Mouse (Mus musculus) heart, embryonic 16.5 days (tissue): Measurements from ENCODE around the gene Slc50a1. TPM values are rescaled to one million over a fixed set of nuclear protein-coding genes. Genes with fewer than 3 reads are reported as not detected.

Experiments used
- ATAC-seq: fragments of 200-750 bp; cut with Nextera tagmentation; replicated peaks from 2 replicates; pipeline ENCODE4 v1.8.0; 2017; ENCODE audit warnings: moderate number of reproducible peaks; ENCODE audit not compliant: insufficient read depth, low FRiP score; ENCODE audit errors: extremely low read depth
- H3K27ac ChIP-seq: fragments of 300-500 bp; sonication (generic); 2 replicates; pipeline ENCODE4 v1.5.1; 2014; ENCODE audit warnings: mild to moderate bottlenecking, low read length, control low read depth, moderate library complexity
- H3K27me3 ChIP-seq: fragments of 300-500 bp; sonication (generic); 2 replicates; pipeline ENCODE4 v1.6.1; 2014; ENCODE audit warnings: low read length, mixed read lengths; ENCODE audit not compliant: control insufficient read depth, insufficient read depth
- H3K36me3 ChIP-seq: fragments of 300-500 bp; sonication (generic); 2 replicates; pipeline ENCODE4 v1.6.1; 2014; ENCODE audit not compliant: control insufficient read depth, insufficient read depth
- H3K4me1 ChIP-seq: fragments of 300-500 bp; sonication (generic); 2 replicates; pipeline ENCODE4 v1.6.1; 2014; ENCODE audit warnings: low read length, mixed read lengths; ENCODE audit not compliant: control insufficient read depth, insufficient read depth
- H3K4me2 ChIP-seq: fragments of 300-500 bp; sonication (generic); 2 replicates; pipeline ENCODE4 v1.6.1; 2014; ENCODE audit warnings: low read depth, mild to moderate bottlenecking, control low read depth, low read length
- H3K4me3 ChIP-seq: fragments of 300-500 bp; sonication (generic); 2 replicates; pipeline ENCODE4 v1.5.1; 2014; ENCODE audit warnings: mild to moderate bottlenecking, control low read depth, low read length
- H3K9ac ChIP-seq: fragments of 300-500 bp; sonication (generic); 2 replicates; pipeline ENCODE4 v1.6.1; 2014; ENCODE audit warnings: low read length, control low read depth
- H3K9me3 ChIP-seq: fragments of 300-500 bp; sonication (generic); replicated peaks from 2 replicates; pipeline ENCODE4 v1.6.1; 2016; ENCODE audit warnings: low read length; ENCODE audit not compliant: control insufficient read depth
- WGBS: fragments of 180-500 bp; shearing (Covaris S2); extraction: QIAGEN DNeasy Blood & Tissue Kit; methylation state at CpG from one replicate; pipeline ENCODE4 v1.1.7; 2014; 5-methylcytosine and 5-hydroxymethylcytosine counted together
- polyA plus RNA-seq: library from polyadenylated mRNA; unstranded; fragments of >200 nt; fragmentation: Nextera tagmentation; extraction: Ambion mirVana; gene quantifications from 2 replicates; pipeline ENCODE4 v1.2.1, GENCODE M21; 2015

Gene Slc50a1
- polyA plus RNA-seq, 1 experiment from 2014 or later: 44.8 TPM

GRCm38 (mm10) chr3:89298908-89299307 lies 28.5 kb upstream of the Slc50a1 start:
- Histone ChIP-seq H3K4me1 (peaks cover 5% of the 10 kb centered on the region; the same call in 1 of the 2 replicates), H3K9ac (no peak overlapping the region), H3K36me3 (no peaks in the 10 kb centered on the region), H3K27me3 (no peaks in the 10 kb centered on the region; the same call in 1 of the 2 replicates), H3K4me2 (no peak overlapping the region), H3K4me3 (no peak overlapping the region), H3K9me3 (no peaks in the 10 kb centered on the region), H3K27ac (no peak overlapping the region)
- no peak for ATAC-seq
- WGBS: 77% methylated on average over 6 of the region's 6 CpGs

- no peak overlapping the region for H3K9ac ChIP-seq
- peaks cover 5% of the 10 kb centered on the region; the same call in 1 of the 2 replicates for H3K4me1 ChIP-seq
- 66% methylated on average over 11 of the region's 11 CpGs for WGBS
- H3K4me2 ChIP-seq: no peak overlapping the region
- no peaks in the 10 kb centered on the region; the same call in 1 of the 2 replicates for H3K27me3 ChIP-seq
- H3K27ac ChIP-seq: no peak overlapping the region
- ATAC-seq: no peak
- no peaks in the 10 kb centered on the region for H3K36me3 ChIP-seq
- no peaks in the 10 kb centered on the region for H3K9me3 ChIP-seq
- H3K4me3 ChIP-seq: no peak overlapping the region
Measured at GRCm38 (mm10) chr3:89296761-89297396, 26.5 kb upstream of the Slc50a1 start.

- no peaks in the 10 kb centered on the region; the same call in 1 of the 2 replicates for H3K27me3 ChIP-seq
- WGBS: 69% methylated on average over 8 of the region's 8 CpGs
Measured at GRCm38 (mm10) chr3:89295685-89296230, 25.4 kb upstream of the Slc50a1 start.

GRCm38 (mm10) chr3:89294195-89294594 lies 23.8 kb upstream of the Slc50a1 start:
- H3K4me3 ChIP-seq: no peak overlapping the region
- no peaks in the 10 kb centered on the region for H3K9me3 ChIP-seq
- H3K27ac ChIP-seq: no peak overlapping the region
- no peak overlapping the region for H3K4me2 ChIP-seq
- H3K27me3 ChIP-seq: no peaks in the 10 kb centered on the region; the same call in 1 of the 2 replicates
- no peak for ATAC-seq
- H3K4me1 ChIP-seq: no peaks in the 10 kb centered on the region
- H3K36me3 ChIP-seq: no peaks in the 10 kb centered on the region
- H3K9ac ChIP-seq: no peak overlapping the region
- 74% methylated on average over 5 of the region's 5 CpGs for WGBS

More at GRCm38 (mm10) chr3:89295685-89296230, 25.4 kb upstream of the Slc50a1 start:
- no peaks in the 10 kb centered on the region for H3K9me3 ChIP-seq
- H3K9ac ChIP-seq: no peak overlapping the region
- H3K4me2 ChIP-seq: no peak overlapping the region
- H3K36me3 ChIP-seq: no peaks in the 10 kb centered on the region
- H3K4me1 ChIP-seq: peaks cover 5% of the 10 kb centered on the region; the same call in 1 of the 2 replicates
- no peak for ATAC-seq
- H3K4me3 ChIP-seq: no peak overlapping the region
- H3K27ac ChIP-seq: no peak overlapping the region

GRCm38 (mm10) chr3:89293247-89293918 lies 23.0 kb upstream of the Slc50a1 start:
- no peak for ATAC-seq
- no peak overlapping the region for H3K9ac ChIP-seq
- 0 out of 2 replicates have a peak, but pooled peaks cover 4% of the 10 kb centered on the region for H3K4me1 ChIP-seq
- no peak overlapping the region for H3K4me3 ChIP-seq
- H3K4me2 ChIP-seq: no peak overlapping the region
- H3K36me3 ChIP-seq: no peaks in the 10 kb centered on the region
- no peaks in the 10 kb centered on the region for H3K9me3 ChIP-seq
- no peaks in the 10 kb centered on the region for H3K27me3 ChIP-seq
- no peak overlapping the region for H3K27ac ChIP-seq
- WGBS: 85% methylated on average over 11 of the region's 11 CpGs

GRCm38 (mm10) chr3:89292303-89292702 lies 21.9 kb upstream of the Slc50a1 start:
- Histone ChIP-seq H3K9me3 (no peaks in the 10 kb centered on the region), H3K4me3 (no peak overlapping the region)
- 67% methylated on average over 5 of the region's 5 CpGs for WGBS

GRCm38 (mm10) chr3:89291874-89292273 lies 21.5 kb upstream of the Slc50a1 start:
- Histone ChIP-seq H3K9ac (no peak overlapping the region), H3K27me3 (no peaks in the 10 kb centered on the region), H3K4me1 (peaks cover 6% of the 10 kb centered on the region; the same call in 1 of the 2 replicates), H3K4me2 (no peak overlapping the region), H3K27ac (no peak overlapping the region), H3K36me3 (no peaks in the 10 kb centered on the region), H3K4me3 (no peak overlapping the region), H3K9me3 (no peaks in the 10 kb centered on the region)
- 37% methylated on average over 10 of the region's 10 CpGs for WGBS
- no peak for ATAC-seq

More at GRCm38 (mm10) chr3:89292303-89292702, 21.9 kb upstream of the Slc50a1 start:
- no peaks in the 10 kb centered on the region for H3K36me3 ChIP-seq
- H3K27me3 ChIP-seq: no peaks in the 10 kb centered on the region
- no peak overlapping the region for H3K9ac ChIP-seq
- H3K4me2 ChIP-seq: no peak overlapping the region
- H3K27ac ChIP-seq: no peak overlapping the region
- peaks cover 6% of the 10 kb centered on the region; the same call in 1 of the 2 replicates for H3K4me1 ChIP-seq
- ATAC-seq: peak; percentile 43; the same call in 1 of the 2 replicates

- H3K4me3 ChIP-seq: no peak overlapping the region
- 37% methylated on average over 7 of the region's 7 CpGs for WGBS
- H3K4me1 ChIP-seq: peaks cover 6% of the 10 kb centered on the region; the same call in 1 of the 2 replicates
- no peaks in the 10 kb centered on the region for H3K9me3 ChIP-seq
- H3K27ac ChIP-seq: no peak overlapping the region
- H3K36me3 ChIP-seq: no peaks in the 10 kb centered on the region
- no peak overlapping the region for H3K9ac ChIP-seq
- H3K4me2 ChIP-seq: no peak overlapping the region
- H3K27me3 ChIP-seq: no peaks in the 10 kb centered on the region
- ATAC-seq: no peak
Measured at GRCm38 (mm10) chr3:89288503-89288928, 18.1 kb upstream of the Slc50a1 start.

GRCm38 (mm10) chr3:89287286-89287685 lies 16.9 kb upstream of the Slc50a1 start:
- H3K36me3 ChIP-seq: no peaks in the 10 kb centered on the region
- H3K9ac ChIP-seq: no peak overlapping the region
- peaks cover 2% of the 10 kb centered on the region; the same call in 1 of the 2 replicates for H3K27me3 ChIP-seq
- H3K4me2 ChIP-seq: no peak overlapping the region
- 52% methylated on average over 5 of the region's 5 CpGs for whole genome bisulfite sequencing
- H3K9me3 ChIP-seq: no peaks in the 10 kb centered on the region
- peaks cover 6% of the 10 kb centered on the region; the same call in 1 of the 2 replicates for H3K4me1 ChIP-seq
- ATAC-seq: no peak
- no peak overlapping the region for H3K4me3 ChIP-seq
- H3K27ac ChIP-seq: peak overlapping the region; percentile 59; the same call in 1 of the 2 replicates
